Mouse (Mus musculus) limb, embryonic 10.5 days (tissue): Measurements from ENCODE around the gene Rusc1. TPM values are rescaled to one million over a fixed set of nuclear protein-coding genes. Genes with fewer than 3 reads are reported as not detected.
"Not testable (repeated sequence)": the region's sequence is repeated elsewhere in the genome, so short reads cannot be mapped to it uniquely, and the experiment has no call there.

Source experiments
- DNase-seq: peaks from one replicate; pipeline ENCODE4 v3.0.0-alpha.2; 2017; ENCODE audit warnings: low spot score
- H3K27ac ChIP-seq: fragments of 300-500 bp; sonication (generic); 2 replicates; pipeline ENCODE4 v1.5.1; 2016; ENCODE audit warnings: mild to moderate bottlenecking
- H3K27me3 ChIP-seq: fragments of 300-500 bp; sonication (generic); 2 replicates; pipeline ENCODE4 v1.6.1; 2016; ENCODE audit warnings: low read depth, mild to moderate bottlenecking; ENCODE audit not compliant: poor library complexity, severe bottlenecking
- H3K36me3 ChIP-seq: fragments of 300-500 bp; sonication (generic); 2 replicates; pipeline ENCODE4 v1.6.1; 2016; ENCODE audit warnings: mild to moderate bottlenecking, moderate library complexity
- H3K4me1 ChIP-seq: fragments of 300-500 bp; sonication (generic); 2 replicates; pipeline ENCODE4 v1.6.1; 2016
- H3K4me3 ChIP-seq: fragments of 300-500 bp; sonication (generic); 2 replicates; pipeline ENCODE4 v1.5.1; 2016; ENCODE audit warnings: mild to moderate bottlenecking, moderate library complexity
- H3K9me3 ChIP-seq: fragments of 300-500 bp; sonication (generic); replicated peaks from 2 replicates; pipeline ENCODE4 v1.6.1; 2016; ENCODE audit warnings: mild to moderate bottlenecking
- WGBS: fragments of 180-500 bp; shearing (Covaris S2); methylation state at CpG from one replicate; pipeline ENCODE4 v1.1.7; 2016; 5-methylcytosine and 5-hydroxymethylcytosine counted together
- polyA plus RNA-seq: library from polyadenylated mRNA; unstranded; fragments of >200 nt; fragmentation: Nextera tagmentation; extraction: Ambion mirVana; gene quantifications from 2 replicates; pipeline ENCODE4 v1.2.1, GENCODE M21; 2016

Rusc1 gene
- polyA plus RNA-seq, 1 experiment from 2014 or later = 13.3 TPM

GRCm38 (mm10) chr3:89089882-89090591 lies 3.1 kb downstream of the Rusc1 start:
- peaks cover 71% of the 10 kb centered on the region for H3K4me1 ChIP-seq
- under 1% methylated on average over 39 of the region's 40 CpGs for WGBS
- peak overlapping the region; percentile 73 for H3K4me3 ChIP-seq
- DNase-seq = peak; percentile 82
- H3K9me3 ChIP-seq = no peaks in the 10 kb centered on the region
- peak overlapping the region; percentile 86 for H3K27ac ChIP-seq
- H3K36me3 ChIP-seq = peaks cover 24% of the 10 kb centered on the region
- H3K27me3 ChIP-seq = peaks cover 72% of the 10 kb centered on the region

DNA sequence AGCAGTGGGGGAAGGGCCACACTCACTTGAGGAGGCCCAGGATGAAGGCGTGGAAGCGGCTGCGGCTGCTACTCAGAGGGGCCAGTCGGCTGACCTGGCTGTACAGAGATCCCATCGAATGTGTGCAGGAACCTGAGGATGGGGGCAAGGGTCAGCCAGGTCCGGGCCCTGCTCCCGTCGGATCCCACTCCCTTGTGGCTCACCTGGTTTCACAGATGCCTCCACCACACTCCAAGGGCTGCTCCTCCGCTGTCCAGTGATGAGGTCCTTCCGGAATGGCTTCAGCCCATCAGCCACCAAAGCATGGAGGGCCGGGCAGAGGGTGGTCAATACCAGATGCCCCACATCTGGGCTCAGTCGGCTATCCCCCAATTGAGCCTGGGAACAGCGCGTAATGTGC lies 4.1 kb downstream of the Rusc1 start:
- peaks cover 67% of the 10 kb centered on the region for H3K4me1 ChIP-seq

GRCm38 (mm10) chr3:89087338-89088110 lies 5.6 kb downstream of the Rusc1 start:
- no peaks in the 10 kb centered on the region for H3K9me3 ChIP-seq
- H3K4me1 ChIP-seq = peaks cover 52% of the 10 kb centered on the region
- H3K27ac ChIP-seq = peak overlapping the region; percentile 75
- H3K4me3 ChIP-seq = peak overlapping the region; percentile 20; the same call in 1 of the 2 replicates
- 33% methylated on average over 21 of the region's 21 CpGs for WGBS
- peaks cover 17% of the 10 kb centered on the region for H3K36me3 ChIP-seq
- peaks cover 47% of the 10 kb centered on the region for H3K27me3 ChIP-seq
- peak; percentile 90 for DNase-seq

More for the DNA sequence above, 4.1 kb downstream of the Rusc1 start:
- Histone ChIP-seq H3K4me3 (peak overlapping the region; percentile 73), H3K36me3 (peaks cover 21% of the 10 kb centered on the region), H3K9me3 (no peaks in the 10 kb centered on the region), H3K27me3 (peaks cover 61% of the 10 kb centered on the region), H3K27ac (peak overlapping the region; percentile 26; the same call in 1 of the 2 replicates)
- no peak for DNase-seq
- 56% methylated on average over 14 of the region's 14 CpGs for WGBS

- peaks cover 40% of the 10 kb centered on the region for H3K36me3 ChIP-seq
- H3K27me3 ChIP-seq = peaks cover 22% of the 10 kb centered on the region
- 86% methylated on average over 12 of the region's 12 CpGs for WGBS
Measured at GRCm38 (mm10) chr3:89084654-89085190, 8.4 kb downstream of the Rusc1 start.

GRCm38 (mm10) chr3:89084133-89084532 lies 9.0 kb downstream of the Rusc1 start:
- H3K4me1 ChIP-seq = peaks cover 18% of the 10 kb centered on the region
- no peak for DNase-seq
- no peak overlapping the region for H3K27ac ChIP-seq
- H3K27me3 ChIP-seq = peaks cover 16% of the 10 kb centered on the region
- H3K36me3 ChIP-seq = peaks cover 46% of the 10 kb centered on the region
- H3K4me3 ChIP-seq = no peak overlapping the region
- H3K9me3 ChIP-seq = no peaks in the 10 kb centered on the region
- 87% methylated on average over 2 of the region's 2 CpGs for WGBS

More at GRCm38 (mm10) chr3:89084654-89085190, 8.4 kb downstream of the Rusc1 start:
- Histone ChIP-seq H3K4me1 (peaks cover 24% of the 10 kb centered on the region), H3K9me3 (no peaks in the 10 kb centered on the region), H3K4me3 (no peak overlapping the region), H3K27ac (no peak overlapping the region)
- no peak for DNase-seq

DNA sequence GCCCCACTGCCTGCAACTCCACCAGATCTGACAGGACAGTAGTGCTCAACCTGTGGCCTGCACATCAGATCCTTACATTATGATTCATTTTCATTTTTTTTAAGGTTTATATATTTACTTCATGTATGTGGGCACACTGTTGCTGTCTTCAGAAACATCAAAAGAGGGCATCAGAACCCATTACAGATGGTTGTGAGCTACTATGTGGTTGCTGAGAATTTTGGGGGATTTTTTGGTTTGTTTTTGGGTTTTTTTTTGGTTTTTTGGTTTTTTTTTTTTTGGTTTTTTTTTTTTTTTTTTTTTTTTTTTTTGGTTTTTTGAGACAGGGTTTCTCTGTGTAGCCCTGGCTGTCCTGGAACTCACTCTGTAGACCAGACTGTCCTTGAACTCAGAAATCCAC lies 10.8 kb downstream of the Rusc1 start:
- H3K27me3 ChIP-seq, DNase-seq, H3K9me3 ChIP-seq, H3K4me1 ChIP-seq, H3K27ac ChIP-seq, H3K4me3 ChIP-seq: not testable (repeated sequence)
- peaks cover 65% of the 10 kb centered on the region for H3K36me3 ChIP-seq

- Histone ChIP-seq H3K27me3 (no peaks in the 10 kb centered on the region), H3K36me3 (peaks cover 97% of the 10 kb centered on the region), H3K27ac (no peak overlapping the region), H3K4me1 (no peaks in the 10 kb centered on the region), H3K9me3 (no peaks in the 10 kb centered on the region), H3K4me3 (no peak overlapping the region)
- WGBS = 92% methylated on average over 9 of the region's 9 CpGs
- no peak for DNase-seq
Measured at GRCm38 (mm10) chr3:89077383-89077782, 15.7 kb downstream of the Rusc1 start.

- DNase-seq = no peak
- no peak overlapping the region for H3K27ac ChIP-seq
Measured at GRCm38 (mm10) chr3:89067265-89067664, 25.8 kb downstream of the Rusc1 start.

GRCm38 (mm10) chr3:89061696-89062095 lies 31.4 kb downstream of the Rusc1 start:
- DNase-seq = no peak
- Histone ChIP-seq H3K27me3 (no peaks in the 10 kb centered on the region), H3K9me3 (no peaks in the 10 kb centered on the region), H3K4me1 (no peaks in the 10 kb centered on the region), H3K27ac (no peak overlapping the region), H3K36me3 (peaks cover 99% of the 10 kb centered on the region), H3K4me3 (no peak overlapping the region)
- WGBS = 88% methylated on average over 3 of the region's 3 CpGs

More at GRCm38 (mm10) chr3:89067265-89067664, 25.8 kb downstream of the Rusc1 start:
- Histone ChIP-seq H3K4me1 (no peaks in the 10 kb centered on the region), H3K4me3 (no peak overlapping the region), H3K27me3 (no peaks in the 10 kb centered on the region), H3K36me3 (peaks cover 99% of the 10 kb centered on the region), H3K9me3 (no peaks in the 10 kb centered on the region)

DNA sequence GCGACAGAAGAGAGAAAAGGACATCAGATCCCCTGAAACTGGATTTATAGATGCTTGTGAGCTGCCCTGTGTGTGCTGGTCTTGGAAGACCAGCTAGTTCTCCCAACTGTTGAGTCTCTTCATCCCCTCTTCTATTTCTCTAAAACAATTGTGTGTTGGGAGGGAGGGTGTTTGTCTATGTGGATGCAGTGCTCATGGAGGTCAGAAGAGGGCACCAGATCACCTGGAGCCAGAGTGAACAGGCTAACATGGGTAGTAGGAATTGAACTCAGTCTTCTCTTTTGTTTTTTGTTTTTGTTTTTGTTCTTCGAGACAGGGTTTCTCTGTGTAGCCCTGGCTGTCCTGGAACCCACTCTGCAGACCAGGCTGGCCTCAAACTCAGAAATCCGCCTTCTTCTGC lies 34.3 kb downstream of the Rusc1 start:
- no peak for DNase-seq
- Histone ChIP-seq H3K4me1 (no peaks in the 10 kb centered on the region), H3K9me3 (no peaks in the 10 kb centered on the region), H3K36me3 (peaks cover 100% of the 10 kb centered on the region), H3K4me3 (no peak overlapping the region), H3K27ac (no peak overlapping the region), H3K27me3 (no peaks in the 10 kb centered on the region)
- 83% methylated on average over 3 of the region's 3 CpGs for WGBS

DNA sequence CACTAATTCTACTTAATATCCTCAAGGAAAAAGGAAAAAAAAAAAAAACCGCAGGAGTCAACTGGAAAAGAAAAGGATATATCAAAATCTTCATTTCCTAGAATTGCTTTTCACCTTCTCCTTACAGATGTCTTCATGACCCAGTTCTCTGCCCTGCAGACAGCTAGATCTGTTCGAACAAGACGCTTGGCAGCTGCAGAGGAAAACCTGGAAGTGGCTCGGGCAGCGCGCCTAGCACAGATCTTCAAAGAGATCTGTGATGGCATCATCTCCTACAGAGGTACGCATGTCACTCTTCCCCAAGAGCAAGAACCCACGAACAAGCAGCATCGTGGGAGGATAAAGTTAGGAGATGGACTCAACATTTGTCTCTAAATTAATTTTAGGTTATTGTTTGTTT lies 34.8 kb downstream of the Rusc1 start:
- 95% methylated on average over 9 of the region's 9 CpGs for WGBS
- Histone ChIP-seq H3K27ac (no peak overlapping the region), H3K9me3 (no peaks in the 10 kb centered on the region), H3K4me3 (no peak overlapping the region), H3K4me1 (no peaks in the 10 kb centered on the region), H3K27me3 (no peaks in the 10 kb centered on the region), H3K36me3 (peaks cover 100% of the 10 kb centered on the region)
- DNase-seq = no peak

DNA sequence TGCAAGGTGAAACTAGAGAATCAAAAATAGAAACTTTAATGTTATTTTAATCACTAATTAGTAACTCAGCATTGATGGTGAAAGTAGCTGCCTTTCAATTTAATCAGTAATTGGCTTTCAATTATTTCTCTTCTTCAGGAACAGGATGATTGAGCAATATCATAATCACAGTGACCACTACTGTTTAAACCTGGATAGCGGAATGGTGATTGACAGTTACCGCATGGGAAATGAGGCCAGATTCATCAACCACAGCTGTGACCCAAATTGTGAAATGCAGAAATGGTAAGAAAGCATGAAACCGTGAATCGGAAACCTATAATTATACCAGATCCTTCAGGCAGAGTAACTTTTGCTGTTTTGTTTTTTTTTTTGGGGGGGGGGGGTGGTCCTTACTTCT lies 49.8 kb downstream of the Rusc1 start:
- peaks cover 92% of the 10 kb centered on the region for H3K36me3 ChIP-seq
- WGBS = 95% methylated on average over 4 of the region's 4 CpGs

More for the DNA sequence above, 49.8 kb downstream of the Rusc1 start:
- no peak for DNase-seq
- Histone ChIP-seq H3K27ac (no peak overlapping the region), H3K4me1 (no peaks in the 10 kb centered on the region), H3K27me3 (no peaks in the 10 kb centered on the region), H3K4me3 (no peak overlapping the region), H3K9me3 (no peaks in the 10 kb centered on the region)
